Mouse (Mus musculus) telencephalon, adult 2 months (tissue): ENCODE data around the gene Trim17.
A peak's percentile ranks its signal among the peaks of the same experiment; 100 is the strongest.

Source experiments
- DNase-seq: peaks from one replicate; pipeline ENCODE4 v3.0.0-alpha.2; 2011; ENCODE audit warnings: low read depth, low spot score

Trim17 gene

DNA sequence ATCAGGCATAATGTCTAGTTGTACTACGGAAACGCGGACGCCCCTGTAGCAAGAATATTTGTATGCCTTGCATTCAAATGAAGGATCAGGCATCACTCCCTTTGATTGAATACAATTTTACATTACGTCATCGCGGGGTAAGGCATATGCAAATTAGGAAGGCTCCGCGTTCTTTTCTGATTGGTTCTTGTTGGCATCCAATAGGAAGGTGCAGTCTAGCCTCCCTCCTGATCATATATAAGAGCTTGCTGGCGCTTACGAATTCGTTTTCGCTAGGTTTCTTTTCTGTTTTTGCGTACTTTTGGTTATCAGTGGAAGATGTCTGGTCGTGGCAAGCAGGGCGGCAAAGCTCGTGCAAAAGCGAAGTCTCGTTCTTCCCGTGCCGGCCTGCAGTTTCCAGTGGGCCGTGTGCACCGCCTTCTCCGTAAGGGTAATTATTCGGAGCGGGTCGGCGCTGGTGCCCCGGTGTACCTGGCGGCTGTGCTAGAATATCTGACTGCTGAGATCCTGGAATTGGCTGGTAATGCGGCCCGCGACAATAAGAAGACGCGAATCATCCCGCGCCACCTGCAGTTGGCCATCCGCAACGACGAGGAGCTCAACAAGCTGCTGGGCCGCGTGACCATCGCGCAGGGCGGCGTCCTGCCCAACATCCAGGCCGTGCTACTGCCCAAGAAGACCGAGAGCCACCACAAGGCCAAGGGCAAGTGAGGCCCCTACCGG, at the start of gene Trim17, which contains the start of gene Hist3h2a:
Gene Trim17 (plus strand): TSS at position 266 of the 723 bp plus-strand sequence.
Gene Hist3h2a (plus strand): TSS at position 266 of the 723 bp plus-strand sequence.
- peak; percentile 99 for DNase-seq

DNA sequence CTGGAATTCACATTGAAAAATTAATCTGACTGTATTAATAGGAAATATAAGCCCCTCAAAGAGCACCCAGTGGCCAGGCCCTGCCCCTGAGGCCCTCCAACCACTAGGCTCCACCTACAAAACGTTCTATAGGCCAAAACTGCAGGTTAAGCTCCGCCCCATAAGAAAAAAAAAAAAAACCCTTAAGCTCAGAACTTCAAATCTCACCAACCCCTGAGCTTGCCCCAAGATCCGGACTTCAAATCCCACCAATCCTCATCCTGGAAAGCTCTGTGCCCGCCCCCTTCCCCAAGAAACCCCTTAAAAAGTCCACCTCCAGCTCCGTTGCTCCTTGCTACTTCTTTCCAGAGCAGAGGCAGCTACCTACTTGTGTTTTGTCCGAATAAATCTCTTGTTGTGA, 49.6 kb upstream of the Trim17 start:
- peak; percentile 12 for DNase-seq

- DNase-seq = no peak
Measured at GRCm38 (mm10) chr11:58913776-58914175, 40.7 kb upstream of the Trim17 start.

- DNase-seq = no peak
Measured at GRCm38 (mm10) chr11:58914461-58915028, 39.9 kb upstream of the Trim17 start.

DNA sequence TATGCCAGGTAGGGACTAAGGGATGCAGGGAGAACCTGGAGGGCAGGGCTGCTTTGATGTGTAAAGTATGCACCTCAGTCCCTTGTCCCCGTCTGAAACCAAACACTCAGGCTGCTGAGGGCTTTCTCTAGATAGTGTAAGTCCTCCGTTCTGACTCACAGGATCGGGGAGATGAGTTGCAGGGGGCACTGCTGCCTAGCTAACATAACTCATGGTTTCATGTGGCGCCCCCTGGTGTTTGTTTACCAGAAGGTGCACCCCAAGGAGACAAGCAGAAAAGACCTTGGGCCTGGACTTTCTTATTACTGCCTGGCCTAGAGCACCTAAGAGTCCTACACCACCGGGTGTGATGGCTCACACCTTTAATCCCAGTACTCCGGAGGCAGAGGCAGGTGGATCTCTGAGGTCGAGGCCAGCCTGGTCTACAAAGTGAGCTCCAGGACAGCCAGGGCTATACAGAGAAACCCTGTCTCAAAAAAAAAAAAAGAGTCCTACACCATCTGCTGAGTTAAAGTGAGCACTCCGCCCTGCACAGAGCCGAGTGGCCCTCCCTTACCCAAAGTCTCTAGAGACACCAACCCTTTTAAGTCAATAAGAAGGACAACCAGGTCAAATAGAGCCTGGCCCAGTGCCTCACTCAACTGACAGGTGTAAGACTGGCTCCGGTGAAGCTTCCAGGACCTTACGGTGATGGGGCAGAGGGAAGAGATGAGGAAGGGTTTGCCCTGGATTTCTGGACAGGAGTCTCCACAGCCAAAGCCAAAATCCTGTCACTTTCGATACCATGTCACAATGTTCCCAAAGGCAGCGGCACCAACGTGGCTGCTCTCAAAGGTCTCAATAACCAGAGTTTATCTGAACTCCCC, 37.4 kb upstream of the Trim17 start:
- no peak for DNase-seq

DNA sequence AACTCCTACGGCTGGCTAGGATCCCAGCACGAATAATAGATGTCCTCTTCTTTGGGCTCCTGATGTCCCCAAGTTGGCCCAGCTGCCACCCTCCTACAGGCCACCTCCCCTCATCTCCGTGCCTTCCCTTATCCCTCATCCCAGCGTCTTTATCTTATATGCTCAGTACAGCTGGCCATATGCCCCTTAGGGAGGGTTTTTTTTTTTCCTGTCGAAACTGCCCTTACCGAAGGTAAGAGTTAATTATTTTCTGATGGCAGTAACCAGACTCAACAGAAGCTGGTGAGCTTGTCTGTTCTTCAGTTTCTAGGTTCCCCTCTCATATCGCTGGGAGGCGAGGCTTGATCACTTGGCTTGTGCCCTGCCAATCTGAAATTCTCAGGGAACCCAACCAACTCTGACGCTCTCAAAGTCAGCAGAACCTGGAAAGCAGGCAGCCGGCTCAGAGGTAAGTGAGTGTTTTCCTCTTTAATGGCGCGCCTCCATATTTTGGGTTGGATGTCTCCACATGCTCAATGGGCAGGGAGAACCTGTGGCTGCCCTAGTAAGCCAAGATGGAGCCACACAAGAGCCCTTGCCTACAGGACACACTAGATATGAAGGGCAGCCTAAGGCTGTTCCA, 36.6 kb upstream of the Trim17 start, which contains the start of gene Btnl10:
Gene Btnl10 (plus strand): TSS at position 164 of the 622 bp plus-strand sequence.
- DNase-seq = no peak

DNA sequence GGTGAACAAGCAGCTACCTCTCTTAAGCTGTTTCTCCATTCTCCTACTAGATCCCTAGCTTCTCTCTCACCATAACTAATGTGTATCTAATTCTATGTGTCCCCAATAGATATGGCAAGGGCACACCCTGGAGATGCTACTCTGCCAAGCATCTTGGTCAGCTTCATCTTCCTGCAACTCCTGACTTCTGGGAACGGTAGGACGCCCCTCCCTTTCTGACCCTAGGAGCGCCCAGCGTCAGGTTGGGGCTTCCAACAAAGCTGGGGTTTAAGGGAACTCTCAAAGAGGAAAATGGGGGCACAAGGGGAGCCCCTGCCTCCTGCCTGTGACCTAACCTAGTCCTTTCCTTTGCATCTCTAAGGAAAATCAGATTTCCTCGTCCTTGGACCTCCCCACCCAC, 35.7 kb upstream of the Trim17 start:
- DNase-seq = no peak

DNA sequence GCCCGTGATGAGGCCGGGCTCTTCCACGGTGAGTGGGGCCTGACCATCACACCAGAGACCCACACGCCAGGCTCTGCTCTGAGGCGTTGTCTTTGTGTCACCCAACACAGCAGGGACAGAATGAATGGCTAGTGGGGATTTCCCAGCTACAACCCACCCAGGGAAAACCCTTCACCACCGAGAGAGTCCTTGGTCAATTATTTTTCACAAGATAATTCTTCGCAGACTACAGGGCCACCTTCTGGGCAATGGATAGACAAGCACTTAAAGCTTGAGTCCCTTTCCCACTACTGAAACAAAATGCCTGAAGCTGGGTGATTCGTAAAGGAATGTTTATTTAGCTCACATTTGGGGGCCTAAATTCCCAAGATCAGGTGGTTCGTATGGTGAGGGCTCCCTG, 32.1 kb upstream of the Trim17 start:
- no peak for DNase-seq

- DNase-seq = no peak
Measured at GRCm38 (mm10) chr11:58926651-58927050, 27.8 kb upstream of the Trim17 start.

- no peak for DNase-seq
Measured at GRCm38 (mm10) chr11:58927053-58927452, 27.4 kb upstream of the Trim17 start.

- DNase-seq = peak; percentile 21
Measured at GRCm38 (mm10) chr11:58927790-58928651, 26.5 kb upstream of the Trim17 start.

GRCm38 (mm10) chr11:58929055-58929454, 25.4 kb upstream of the Trim17 start:
- DNase-seq = no peak

GRCm38 (mm10) chr11:58929641-58930040, 24.8 kb upstream of the Trim17 start:
- DNase-seq = no peak

DNA sequence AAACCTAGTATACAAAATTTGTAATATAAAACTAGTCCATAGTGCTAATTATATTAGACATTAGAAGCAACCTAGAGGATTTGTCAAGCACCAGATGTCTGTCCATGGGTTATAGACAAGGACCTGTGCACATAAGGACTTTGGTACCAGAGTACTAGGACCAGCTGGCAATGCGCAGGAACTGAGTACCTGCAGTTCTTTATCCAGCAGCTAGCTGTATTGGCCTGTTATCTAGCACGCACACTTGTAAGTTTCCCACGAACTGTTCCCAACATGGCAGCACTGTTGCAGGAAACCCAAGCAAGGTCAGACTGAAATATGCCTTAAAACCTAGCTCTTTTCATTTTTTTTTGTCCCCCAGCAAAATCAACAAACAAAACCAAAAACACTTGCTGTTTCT, 24.2 kb upstream of the Trim17 start:
- DNase-seq = no peak

DNA sequence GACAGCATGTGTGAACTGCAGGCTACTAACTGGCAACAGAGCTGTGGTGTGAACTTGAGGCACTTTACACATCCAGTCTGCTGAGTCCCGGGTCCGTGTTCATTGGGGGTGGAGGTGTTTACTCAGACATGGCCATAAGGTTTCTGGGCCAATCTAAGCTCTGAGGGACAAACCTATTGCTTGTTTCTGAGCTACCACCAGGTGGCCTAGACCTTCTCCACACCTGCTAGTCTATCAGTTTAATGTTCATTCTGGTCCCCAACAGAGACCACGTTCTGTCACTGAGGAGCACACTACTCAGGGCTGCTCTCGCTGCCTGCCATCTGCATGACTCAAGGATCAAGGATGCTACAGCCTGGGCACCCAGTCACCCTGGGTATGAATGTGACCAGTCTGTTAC, 22.9 kb upstream of the Trim17 start:
- DNase-seq = no peak

DNA sequence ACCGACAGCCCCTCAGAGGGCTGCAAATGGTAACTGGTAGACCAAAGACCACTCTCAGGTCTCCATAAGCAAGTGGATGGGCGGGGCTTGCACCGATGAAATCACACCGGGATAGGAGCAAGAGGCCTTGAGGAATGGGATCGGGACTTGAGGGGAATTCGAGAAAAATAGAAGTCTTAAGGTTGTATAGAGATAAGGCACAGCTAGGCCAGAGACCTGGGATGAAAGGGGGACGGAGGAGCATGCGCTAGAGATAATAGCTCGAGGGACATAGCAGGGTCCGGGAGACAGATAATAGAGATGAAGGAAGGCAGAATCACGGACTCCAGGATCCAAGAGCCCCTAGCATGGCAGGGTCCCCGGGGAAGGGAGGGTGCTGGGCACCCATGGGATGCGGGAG, 16.6 kb upstream of the Trim17 start:
- DNase-seq = no peak

- peak; percentile 92 for DNase-seq
Measured at GRCm38 (mm10) chr11:58938322-58939087, 16.0 kb upstream of the Trim17 start, which contains the start of gene Rnf187. Rnf187 (minus strand) TSS chr11:58938916.

GRCm38 (mm10) chr11:58939088-58939439, 15.4 kb upstream of the Trim17 start:
- no peak for DNase-seq

DNA sequence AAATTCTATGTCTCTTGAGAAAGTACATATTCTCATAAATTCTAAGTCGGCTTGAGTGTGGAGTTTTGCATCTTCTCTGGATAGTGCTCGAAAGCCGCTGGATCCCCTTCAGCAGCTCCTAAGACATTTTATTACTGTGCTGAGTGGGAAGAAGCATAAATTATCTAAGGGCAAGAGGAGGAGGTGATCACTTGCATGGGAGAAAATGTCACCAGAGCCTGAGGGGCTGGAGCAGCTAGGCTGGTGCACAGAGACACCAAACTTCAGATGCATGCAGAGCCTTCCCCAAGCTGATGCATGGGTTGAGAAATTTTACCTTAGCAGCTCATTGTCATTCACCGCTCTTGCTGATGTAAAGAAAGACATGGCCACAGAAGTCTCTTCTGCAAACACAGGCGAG, 10.3 kb upstream of the Trim17 start:
- no peak for DNase-seq

GRCm38 (mm10) chr11:58947306-58947705, 7.2 kb upstream of the Trim17 start:
- DNase-seq = no peak
